Mouse (Mus musculus): ENCODE measurements around the gene Nuak1.

Gene Nuak1

GRCm38 (mm10) chr10:84408965-84409660 lies 31.3 kb downstream of the Nuak1 start:
- DNase-seq (ENCODE audit: low spot score), result no peak

- DNase-seq (ENCODE audit: low spot score), result no peak
These were observed 35.1 kb downstream of the Nuak1 start for GRCm38 (mm10) chr10:84405135-84405776.

GRCm38 (mm10) chr10:84401907-84402371 lies 38.5 kb downstream of the Nuak1 start:
- no peak for DNase-seq (ENCODE audit: low spot score)

- DNase-seq (ENCODE audit: low spot score), result no peak
These were observed 39.2 kb downstream of the Nuak1 start for GRCm38 (mm10) chr10:84401189-84401588.

- no peak for DNase-seq (ENCODE audit: low spot score)
These were observed 40.2 kb downstream of the Nuak1 start for GRCm38 (mm10) chr10:84400037-84400681.

- DNase-seq (ENCODE audit: low spot score), result no peak
These were observed 43.1 kb downstream of the Nuak1 start for GRCm38 (mm10) chr10:84397276-84397675.

- no peak for DNase-seq (ENCODE audit: low spot score)
These were observed 44.3 kb downstream of the Nuak1 start for GRCm38 (mm10) chr10:84395885-84396659.

GRCm38 (mm10) chr10:84395259-84395658 lies 45.1 kb downstream of the Nuak1 start:
- no peak for DNase-seq (ENCODE audit: low spot score)

- DNase-seq (ENCODE audit: low spot score), result no peak
These were observed 46.5 kb downstream of the Nuak1 start for GRCm38 (mm10) chr10:84393881-84394280.

- no peak for DNase-seq (ENCODE audit: low spot score)
These were observed 47.0 kb downstream of the Nuak1 start for GRCm38 (mm10) chr10:84393405-84393804.

- no peak for DNase-seq (ENCODE audit: low spot score)
These were observed 47.7 kb downstream of the Nuak1 start for GRCm38 (mm10) chr10:84392723-84393081.

- no peak for DNase-seq (ENCODE audit: low spot score)
These were observed 48.2 kb downstream of the Nuak1 start for GRCm38 (mm10) chr10:84392027-84392722.

GRCm38 (mm10) chr10:84389707-84390106 lies 50.7 kb downstream of the Nuak1 start:
- no peak for DNase-seq (ENCODE audit: low spot score)

- no peak for DNase-seq (ENCODE audit: low spot score)
These were observed 51.8 kb downstream of the Nuak1 start for GRCm38 (mm10) chr10:84388357-84389141.

- DNase-seq (ENCODE audit: low spot score), result no peak
These were observed 53.1 kb downstream of the Nuak1 start for GRCm38 (mm10) chr10:84387338-84387737.

GRCm38 (mm10) chr10:84386625-84387242 lies 53.7 kb downstream of the Nuak1 start:
- no peak for DNase-seq (ENCODE audit: low spot score)

- DNase-seq (ENCODE audit: low spot score), result no peak
These were observed 54.2 kb downstream of the Nuak1 start for GRCm38 (mm10) chr10:84386214-84386613.

- DNase-seq (ENCODE audit: low spot score), result no peak
These were observed 55.6 kb downstream of the Nuak1 start for GRCm38 (mm10) chr10:84384761-84385160.

GRCm38 (mm10) chr10:84382900-84383883 lies 57.2 kb downstream of the Nuak1 start:
- no peak for DNase-seq (ENCODE audit: low spot score)
